Mouse (Mus musculus): ENCODE measurements around the gene Tprgl. TPM values are rescaled to one million over a fixed set of nuclear protein-coding genes. Genes with fewer than 3 reads are reported as not detected.

The Tprgl gene
- total and polyA plus RNA-seq, 3 experiments = 49.3 to 163 (median 67.4) TPM

- no peak for TF ChIP-seq MYC (IDR thresholded peaks at IDR 0.05; ENCODE audit: low read depth, low read length)
- no peak for TF ChIP-seq HCFC1 (IDR thresholded peaks at IDR 0.05; ENCODE audit: low read depth, low read length)
- no peak for TF ChIP-seq GATA1 (IDR thresholded peaks at IDR 0.05; ENCODE audit: low read depth, low read length)
- no peak for TF ChIP-seq CHD2 (IDR thresholded peaks at IDR 0.05; ENCODE audit: low read length)
- no peak for TF ChIP-seq GABPA (IDR thresholded peaks at IDR 0.05; ENCODE audit: low read depth, low read length)
- TF ChIP-seq CTCF (IDR thresholded peaks at IDR 0.05 in 2 of 3, conservative IDR thresholded peaks at IDR 0.05 in 1 of 3; ENCODE audit: control insufficient read depth in 1 of 3, insufficient read depth in 1 of 3, low read depth in 2 of 3, low read length in 3 of 3, poor library complexity in 1 of 3, severe bottlenecking in 1 of 3) = no peak
- no peak for TF ChIP-seq MAZ (IDR thresholded peaks at IDR 0.05; ENCODE audit: low read depth, low read length)
- no peak for TF ChIP-seq ZC3H11A (IDR thresholded peaks at IDR 0.05; ENCODE audit: low read depth, low read length)
- TF ChIP-seq MAFK (IDR thresholded peaks at IDR 0.05; ENCODE audit: borderline replicate concordance, low read depth, low read length) = no peak
- no peak for TF ChIP-seq RAD21 (IDR thresholded peaks at IDR 0.05; ENCODE audit: low read depth, low read length)
- no peak for TF ChIP-seq ZKSCAN1 (IDR thresholded peaks at IDR 0.05; ENCODE audit: low read depth, low read length)
- TF ChIP-seq SMC3 (IDR thresholded peaks at IDR 0.05; ENCODE audit: low read depth, low read length) = no peak
- TF ChIP-seq BHLHE40 (IDR thresholded peaks at IDR 0.05; ENCODE audit: borderline replicate concordance, low read depth, low read length) = no peak
- no peak for TF ChIP-seq ETS1 (IDR thresholded peaks at IDR 0.05; ENCODE audit: low read depth, low read length)
- TF ChIP-seq UBTF (IDR thresholded peaks at IDR 0.05; ENCODE audit: borderline replicate concordance, insufficient read depth, low read depth, low read length) = no peak
- no peak for TF ChIP-seq E2F4 (IDR thresholded peaks at IDR 0.05; ENCODE audit: borderline replicate concordance, low read depth, low read length)
- Histone ChIP-seq H3K9me3 (replicated peaks; ENCODE audit: insufficient read depth, low read length) (no peaks in the 10 kb centered on the region), H3K4me1 (ENCODE audit: control insufficient read depth in 1 of 2, insufficient read depth in 2 of 2, low read length in 2 of 2) (no peaks in the 10 kb centered on the region), H3K36me3 (ENCODE audit: control insufficient read depth in 1 of 2, insufficient read depth in 2 of 2, low read length in 2 of 2) (no peaks in the 10 kb centered on the region), H3K79me2 (ENCODE audit: control insufficient read depth, insufficient read depth, low read length, poor library complexity) (no peaks in the 10 kb centered on the region), H3K27ac (ENCODE audit: control insufficient read depth, low read depth, low read length) (no peak overlapping the region), H3K27me3 (ENCODE audit: control insufficient read depth in 1 of 2, insufficient read depth in 2 of 2, low read length in 2 of 2) (no peaks in the 10 kb centered on the region), H3K9ac (ENCODE audit: control insufficient read depth, low read depth, low read length, poor library complexity, severe bottlenecking) (no peak overlapping the region), H3K4me3 (ENCODE audit: control insufficient read depth in 1 of 2, insufficient read depth in 1 of 2, low read depth in 2 of 2, low read length in 2 of 2) (no peak overlapping the region)
- no peak for DNase-seq (ENCODE audit: low read depth, low spot score)
Observed at GRCm38 (mm10) chr4:154209054-154209453, 48.6 kb upstream of the Tprgl start.

GRCm38 (mm10) chr4:154207261-154207660 lies 46.8 kb upstream of the Tprgl start:
- Histone ChIP-seq H3K27ac (ENCODE audit: control insufficient read depth, low read depth, low read length) (no peak overlapping the region), H3K4me3 (ENCODE audit: control insufficient read depth in 1 of 2, insufficient read depth in 1 of 2, low read depth in 2 of 2, low read length in 2 of 2) (no peak overlapping the region), H3K36me3 (ENCODE audit: control insufficient read depth in 1 of 2, insufficient read depth in 2 of 2, low read length in 2 of 2) (no peaks in the 10 kb centered on the region), H3K9ac (ENCODE audit: control insufficient read depth, low read depth, low read length, poor library complexity, severe bottlenecking) (no peak overlapping the region), H3K9me3 (replicated peaks; ENCODE audit: insufficient read depth, low read length) (no peaks in the 10 kb centered on the region), H3K27me3 (ENCODE audit: control insufficient read depth in 1 of 2, insufficient read depth in 2 of 2, low read length in 2 of 2) (no peaks in the 10 kb centered on the region), H3K79me2 (ENCODE audit: control insufficient read depth, insufficient read depth, low read length, poor library complexity) (no peaks in the 10 kb centered on the region), H3K4me1 (ENCODE audit: control insufficient read depth in 1 of 2, insufficient read depth in 2 of 2, low read length in 2 of 2) (no peaks in the 10 kb centered on the region)
- TF ChIP-seq MAFK (IDR thresholded peaks at IDR 0.05; ENCODE audit: borderline replicate concordance, low read depth, low read length) (no peak), NELFE (IDR thresholded peaks at IDR 0.05; ENCODE audit: low read depth, low read length) (no peak), MYC (IDR thresholded peaks at IDR 0.05; ENCODE audit: low read depth, low read length) (no peak), BHLHE40 (IDR thresholded peaks at IDR 0.05; ENCODE audit: borderline replicate concordance, low read depth, low read length) (no peak), CHD2 (IDR thresholded peaks at IDR 0.05; ENCODE audit: low read length) (no peak), GATA1 (IDR thresholded peaks at IDR 0.05; ENCODE audit: low read depth, low read length) (no peak), SMC3 (IDR thresholded peaks at IDR 0.05; ENCODE audit: low read depth, low read length) (peak; percentile 28), RAD21 (IDR thresholded peaks at IDR 0.05; ENCODE audit: low read depth, low read length) (peak; percentile 33), MXI1 (IDR thresholded peaks at IDR 0.05; ENCODE audit: low read depth, low read length) (no peak), CTCF (IDR thresholded peaks at IDR 0.05 in 2 of 3, conservative IDR thresholded peaks at IDR 0.05 in 1 of 3; ENCODE audit: control insufficient read depth in 1 of 3, insufficient read depth in 1 of 3, low read depth in 2 of 3, low read length in 3 of 3, poor library complexity in 1 of 3, severe bottlenecking in 1 of 3) (peak in 2 of 3 experiments; percentile 39 to 53; a peak in 4 of 6 replicates), RCOR1 (IDR thresholded peaks at IDR 0.05; ENCODE audit: low read depth, low read length) (no peak)
- DNase-seq (ENCODE audit: low read depth, low spot score) = peak; percentile 9
